Mouse (Mus musculus) midbrain, embryonic 12.5 days (tissue): ENCODE data around the gene Pkd1l2. TPM values are rescaled to one million over a fixed set of nuclear protein-coding genes. Genes with fewer than 3 reads are reported as not detected.

Experiments
- ATAC-seq: fragments of 200-750 bp; cut with Nextera tagmentation; 2 replicates; pipeline ENCODE4 v1.8.0; 2017; ENCODE audit warnings: low read depth, moderate TSS enrichment, moderate library complexity; ENCODE audit not compliant: low FRiP score
- H3K27ac ChIP-seq: fragments of 300-500 bp; sonication (generic); replicated peaks from 2 replicates; pipeline ENCODE4 v1.5.1; 2016; ENCODE audit warnings: mild to moderate bottlenecking
- H3K27me3 ChIP-seq: fragments of 300-500 bp; sonication (generic); 2 replicates; pipeline ENCODE4 v1.6.1; 2016; ENCODE audit warnings: mild to moderate bottlenecking
- H3K36me3 ChIP-seq: fragments of 300-500 bp; sonication (generic); 2 replicates; pipeline ENCODE4 v1.6.1; 2016
- H3K4me1 ChIP-seq: fragments of 300-500 bp; sonication (generic); 2 replicates; pipeline ENCODE4 v1.6.1; 2016
- H3K4me2 ChIP-seq: fragments of 300-500 bp; sonication (generic); replicated peaks from 2 replicates; pipeline ENCODE4 v1.6.1; 2016; ENCODE audit warnings: mild to moderate bottlenecking, moderate library complexity
- H3K4me3 ChIP-seq: fragments of 300-500 bp; sonication (generic); 2 replicates; pipeline ENCODE4 v1.5.1; 2016; ENCODE audit warnings: mild to moderate bottlenecking
- H3K9ac ChIP-seq: fragments of 300-500 bp; sonication (generic); replicated peaks from 2 replicates; pipeline ENCODE4 v1.6.1; 2016; ENCODE audit warnings: mild to moderate bottlenecking, moderate library complexity
- H3K9me3 ChIP-seq: fragments of 300-500 bp; sonication (generic); 2 replicates; pipeline ENCODE4 v1.6.1; 2016; ENCODE audit warnings: mild to moderate bottlenecking
- WGBS: fragments of 180-500 bp; shearing (Covaris S2); methylation state at CpG from one replicate; pipeline ENCODE4 v1.1.7; 2016; 5-methylcytosine and 5-hydroxymethylcytosine counted together
- polyA plus RNA-seq: library from polyadenylated mRNA; unstranded; fragments of >200 nt; fragmentation: Nextera tagmentation; extraction: Ambion mirVana; gene quantifications from 2 replicates; pipeline ENCODE4 v1.2.1, GENCODE M21; 2016

The Pkd1l2 gene
- polyA plus RNA-seq, 1 experiment from 2014 or later, result not detected

DNA sequence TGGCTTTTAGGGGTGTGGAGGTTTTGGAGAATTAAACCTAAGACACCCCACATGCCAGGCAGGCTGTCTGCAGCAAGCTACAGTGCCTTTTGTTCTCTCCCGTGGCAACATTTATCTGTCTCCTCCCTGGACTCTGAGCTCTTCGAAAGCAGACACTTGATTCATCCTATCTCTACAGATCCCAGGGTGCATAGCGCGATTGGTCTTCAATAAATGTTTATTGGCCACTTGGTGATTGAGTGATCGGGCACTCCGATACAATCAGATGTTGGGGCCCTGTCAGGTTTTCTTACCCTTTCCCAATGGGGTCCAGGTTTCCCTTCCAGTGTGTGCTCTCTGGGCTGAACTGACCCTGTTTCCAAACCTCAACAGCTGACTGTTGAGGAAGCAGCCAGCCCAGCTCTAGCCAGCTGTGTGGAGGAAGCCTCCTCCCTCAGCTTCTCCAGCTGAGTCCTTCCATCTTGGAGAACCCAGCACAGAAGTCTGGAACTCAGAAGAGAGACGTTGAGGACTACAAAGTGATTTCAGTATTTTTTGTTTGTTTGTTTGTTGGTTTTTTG is 3.8 kb downstream of the Pkd1l2 start:
- no peak overlapping the region for H3K9ac ChIP-seq
- H3K36me3 ChIP-seq, result no peaks in the 10 kb centered on the region
- no peak overlapping the region for H3K4me2 ChIP-seq
- no peaks in the 10 kb centered on the region for H3K27me3 ChIP-seq
- 82% methylated on average over 7 of the region's 7 CpGs for WGBS
- ATAC-seq, result no peak
- H3K27ac ChIP-seq, result no peak overlapping the region
- no peak overlapping the region for H3K4me3 ChIP-seq
- H3K9me3 ChIP-seq, result no peaks in the 10 kb centered on the region
- no peaks in the 10 kb centered on the region for H3K4me1 ChIP-seq

DNA sequence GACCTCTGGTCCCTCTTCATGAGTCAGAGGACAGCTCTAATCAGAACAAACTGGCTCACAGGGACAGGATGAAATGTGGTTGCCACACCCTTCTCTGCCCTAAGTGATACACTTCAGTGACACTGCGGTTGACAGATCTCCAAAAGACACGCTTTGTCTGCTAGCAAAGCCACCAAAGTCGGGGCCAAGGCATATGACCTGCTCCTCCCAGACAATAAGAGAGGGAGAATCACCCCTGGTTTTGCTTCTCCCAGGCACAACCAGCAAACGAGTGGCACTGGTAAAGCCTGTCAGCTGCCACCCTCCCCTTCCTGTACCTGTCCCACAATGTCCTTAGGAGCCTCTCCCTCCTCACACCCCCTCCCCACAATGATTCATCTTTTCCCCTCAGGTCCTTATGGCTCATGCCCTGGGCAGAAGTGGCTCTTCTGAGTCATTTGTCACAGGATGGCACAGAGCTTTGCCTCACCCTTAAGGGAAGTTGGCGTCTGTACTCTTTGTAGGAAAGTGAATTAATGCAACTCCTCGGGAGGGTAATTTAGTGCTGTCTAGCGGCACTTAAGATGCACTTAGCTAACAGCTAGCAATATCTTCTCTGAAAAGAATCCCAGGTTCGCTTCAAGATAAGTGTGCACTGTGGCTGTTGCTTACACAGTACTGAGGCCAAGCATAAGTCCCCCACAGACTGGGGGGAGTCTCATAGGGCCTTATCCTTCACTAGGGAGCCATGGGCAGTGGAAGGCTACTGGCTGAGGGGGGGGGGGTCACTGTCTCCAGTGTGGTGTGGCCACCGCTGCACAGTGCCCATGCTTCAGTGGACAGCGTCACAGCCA is 7.7 kb downstream of the Pkd1l2 start:
- 80% methylated on average over 10 of the region's 10 CpGs for WGBS
- no peak overlapping the region for H3K4me3 ChIP-seq
- no peaks in the 10 kb centered on the region for H3K27me3 ChIP-seq
- no peaks in the 10 kb centered on the region for H3K4me1 ChIP-seq
- no peak for ATAC-seq
- no peak overlapping the region for H3K27ac ChIP-seq
- H3K9me3 ChIP-seq, result no peaks in the 10 kb centered on the region
- no peak overlapping the region for H3K9ac ChIP-seq
- no peaks in the 10 kb centered on the region for H3K36me3 ChIP-seq
- no peak overlapping the region for H3K4me2 ChIP-seq

DNA sequence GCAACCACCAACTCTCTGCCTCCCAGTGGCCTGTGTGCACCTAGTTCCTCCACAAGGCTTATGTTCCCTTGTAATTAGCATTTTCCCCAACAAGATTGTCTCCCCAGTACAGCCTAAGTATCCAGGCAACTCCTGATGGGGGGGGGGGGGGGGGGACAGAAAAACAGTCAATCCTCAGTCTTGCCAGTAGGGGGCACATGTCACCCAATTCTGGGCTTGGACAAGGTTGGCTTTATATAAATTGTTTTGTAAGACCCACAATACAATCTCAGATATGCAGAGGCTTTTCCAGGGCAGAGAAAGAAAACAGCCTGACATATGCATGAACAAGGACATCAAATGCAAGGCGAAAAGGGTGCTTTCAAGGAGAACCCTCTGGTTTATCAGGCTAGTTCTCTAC is 12.5 kb downstream of the Pkd1l2 start:
- WGBS, result 94% methylated on average over 1 of the region's 1 CpGs
- Histone ChIP-seq H3K9me3 (no peaks in the 10 kb centered on the region), H3K36me3 (no peaks in the 10 kb centered on the region), H3K4me2 (no peak overlapping the region), H3K4me3 (no peak overlapping the region), H3K27ac (no peak overlapping the region), H3K4me1 (no peaks in the 10 kb centered on the region), H3K27me3 (no peaks in the 10 kb centered on the region), H3K9ac (no peak overlapping the region)
- ATAC-seq, result no peak

DNA sequence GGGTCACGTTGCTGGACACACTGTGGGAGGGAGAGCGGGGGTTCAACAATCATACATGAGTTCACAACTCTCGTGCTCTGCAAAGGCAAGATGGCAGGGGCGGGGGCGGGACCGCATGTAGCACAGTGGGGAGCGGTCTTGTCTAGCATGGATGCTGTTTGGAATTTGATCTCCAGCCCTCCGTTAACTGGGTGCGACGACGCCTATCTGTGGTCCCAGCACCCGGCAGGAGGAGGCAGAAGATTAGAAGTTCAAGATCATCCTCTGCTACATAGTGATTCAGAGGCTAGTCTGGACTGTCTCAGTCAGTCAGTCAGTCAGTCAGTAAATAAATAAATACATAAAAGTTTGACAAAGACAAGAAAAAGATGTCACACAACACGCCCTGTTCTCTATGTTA is 14.0 kb downstream of the Pkd1l2 start:
- H3K4me2 ChIP-seq, result no peak overlapping the region
- WGBS, result 84% methylated on average over 13 of the region's 13 CpGs

DNA sequence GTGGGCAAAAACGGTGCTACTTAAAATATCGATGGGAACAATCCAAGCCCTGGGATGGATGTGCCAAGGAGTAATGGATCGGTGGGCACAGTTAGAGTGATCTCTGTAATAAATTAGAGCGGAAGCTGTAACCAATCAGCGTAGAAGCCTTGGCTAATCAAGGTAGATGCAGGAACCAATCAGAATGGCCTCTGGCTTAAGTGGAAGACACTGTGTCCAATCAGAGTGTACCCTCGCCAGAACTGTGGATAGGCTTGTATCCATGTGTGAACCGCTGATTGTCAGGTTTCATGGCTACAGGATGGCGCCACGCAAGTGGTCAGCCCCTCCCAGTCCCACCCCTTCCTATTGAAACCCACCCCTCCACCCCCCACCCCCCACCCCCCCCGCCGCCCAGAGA is 14.9 kb downstream of the Pkd1l2 start:
- Histone ChIP-seq H3K9me3 (0 out of 2 replicates have a peak, but pooled peaks cover 4% of the 10 kb centered on the region), H3K36me3 (no peaks in the 10 kb centered on the region), H3K4me3 (no peak overlapping the region), H3K4me1 (no peaks in the 10 kb centered on the region), H3K9ac (no peak overlapping the region), H3K4me2 (no peak overlapping the region), H3K27me3 (no peaks in the 10 kb centered on the region), H3K27ac (no peak overlapping the region)
- WGBS, result 90% methylated on average over 11 of the region's 11 CpGs
- ATAC-seq, result no peak

More for the DNA sequence above, 14.0 kb downstream of the Pkd1l2 start:
- H3K27ac ChIP-seq, result no peak overlapping the region
- H3K36me3 ChIP-seq, result no peaks in the 10 kb centered on the region
- H3K9me3 ChIP-seq, result no peaks in the 10 kb centered on the region
- H3K4me1 ChIP-seq, result no peaks in the 10 kb centered on the region
- ATAC-seq, result no peak
- H3K27me3 ChIP-seq, result no peaks in the 10 kb centered on the region
- H3K9ac ChIP-seq, result no peak overlapping the region
- no peak overlapping the region for H3K4me3 ChIP-seq

DNA sequence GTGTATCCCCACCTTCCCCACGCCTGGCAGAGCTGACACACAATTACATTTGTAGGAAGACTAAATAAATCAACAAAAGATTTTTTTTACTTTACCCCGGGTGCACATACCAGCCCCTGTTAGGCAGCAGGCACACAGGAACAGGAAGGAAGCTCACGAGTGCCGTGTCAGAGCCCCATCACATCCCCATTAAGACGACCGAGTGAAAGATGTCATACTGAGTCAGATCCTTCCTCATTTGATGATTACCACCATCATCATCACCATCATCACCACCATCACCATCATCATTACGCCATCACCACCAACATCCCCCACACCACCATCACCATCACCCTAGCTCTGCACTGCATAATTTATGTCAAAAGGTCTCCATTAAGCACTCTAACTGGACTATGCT is 15.3 kb downstream of the Pkd1l2 start:
- WGBS, result 89% methylated on average over 7 of the region's 7 CpGs
- Histone ChIP-seq H3K4me1 (no peaks in the 10 kb centered on the region), H3K4me3 (no peak overlapping the region), H3K27ac (no peak overlapping the region), H3K9ac (no peak overlapping the region), H3K36me3 (no peaks in the 10 kb centered on the region), H3K9me3 (0 out of 2 replicates have a peak, but pooled peaks cover 4% of the 10 kb centered on the region), H3K27me3 (no peaks in the 10 kb centered on the region), H3K4me2 (no peak overlapping the region)
- no peak for ATAC-seq

DNA sequence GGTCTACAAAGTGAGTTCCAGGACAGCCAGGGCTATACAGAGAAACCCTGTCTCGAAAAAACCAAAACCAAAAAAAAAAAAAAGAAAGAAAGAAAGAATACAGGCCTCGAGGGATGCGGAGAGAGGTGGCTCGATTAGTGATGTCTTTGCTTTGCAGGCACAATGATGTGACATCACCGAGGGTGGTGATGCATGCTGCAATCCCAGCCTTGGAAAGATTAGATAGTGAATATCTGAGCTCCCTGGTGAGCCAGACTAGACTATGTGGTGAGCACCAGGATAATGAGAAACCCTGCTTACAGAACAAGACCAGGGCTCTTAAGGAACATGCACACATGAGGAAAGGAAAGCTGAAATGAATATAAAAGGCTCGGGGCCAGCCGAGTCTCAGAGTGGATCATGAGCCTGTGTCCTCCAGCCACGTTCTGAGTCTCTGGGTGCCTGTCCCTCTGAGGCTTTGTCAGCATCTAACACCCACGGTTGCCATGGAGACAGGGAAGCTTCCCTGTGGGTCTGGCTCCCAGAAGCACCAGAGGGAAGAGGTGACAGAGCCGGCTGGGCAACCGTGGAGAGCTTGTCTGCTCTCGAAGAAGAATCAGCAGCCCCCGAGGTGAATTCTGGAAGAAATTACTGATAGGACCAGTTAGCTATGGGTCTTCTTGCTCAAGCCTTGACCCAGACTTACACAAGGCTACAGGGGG is 20.9 kb downstream of the Pkd1l2 start:
- ATAC-seq, result no peak
- Histone ChIP-seq H3K36me3 (no peaks in the 10 kb centered on the region), H3K27ac (no peak overlapping the region), H3K4me1 (peaks cover 3% of the 10 kb centered on the region; the same call in 1 of the 2 replicates), H3K4me2 (no peak overlapping the region), H3K4me3 (no peak overlapping the region), H3K27me3 (no peaks in the 10 kb centered on the region), H3K9me3 (0 out of 2 replicates have a peak, but pooled peaks cover 4% of the 10 kb centered on the region), H3K9ac (no peak overlapping the region)
- 60% methylated on average over 13 of the region's 13 CpGs for WGBS

DNA sequence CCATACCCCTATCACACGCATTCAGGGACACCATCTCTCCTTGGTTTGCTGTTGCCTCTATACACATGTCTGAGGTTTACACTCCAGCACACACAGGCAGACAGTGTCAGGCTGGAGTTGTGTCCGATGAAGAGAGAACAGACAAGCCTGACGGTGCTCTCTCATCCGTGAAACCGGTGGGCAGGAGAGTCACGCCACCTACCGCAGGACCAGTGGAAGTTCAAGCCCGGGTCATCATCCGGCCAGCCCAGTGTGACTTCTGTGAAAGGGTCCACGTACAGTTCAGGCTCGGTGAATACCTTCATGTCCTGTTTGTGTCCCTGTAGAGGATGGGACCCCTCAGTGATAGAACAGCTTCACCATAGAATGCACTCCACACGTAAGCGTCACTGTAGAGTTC is 21.9 kb downstream of the Pkd1l2 start:
- ATAC-seq, result no peak
- WGBS, result 74% methylated on average over 13 of the region's 13 CpGs
- Histone ChIP-seq H3K27ac (no peak overlapping the region), H3K4me2 (no peak overlapping the region), H3K9me3 (0 out of 2 replicates have a peak, but pooled peaks cover 4% of the 10 kb centered on the region), H3K4me1 (peaks cover 3% of the 10 kb centered on the region; the same call in 1 of the 2 replicates), H3K4me3 (no peak overlapping the region), H3K9ac (no peak overlapping the region), H3K27me3 (no peaks in the 10 kb centered on the region), H3K36me3 (no peaks in the 10 kb centered on the region)

DNA sequence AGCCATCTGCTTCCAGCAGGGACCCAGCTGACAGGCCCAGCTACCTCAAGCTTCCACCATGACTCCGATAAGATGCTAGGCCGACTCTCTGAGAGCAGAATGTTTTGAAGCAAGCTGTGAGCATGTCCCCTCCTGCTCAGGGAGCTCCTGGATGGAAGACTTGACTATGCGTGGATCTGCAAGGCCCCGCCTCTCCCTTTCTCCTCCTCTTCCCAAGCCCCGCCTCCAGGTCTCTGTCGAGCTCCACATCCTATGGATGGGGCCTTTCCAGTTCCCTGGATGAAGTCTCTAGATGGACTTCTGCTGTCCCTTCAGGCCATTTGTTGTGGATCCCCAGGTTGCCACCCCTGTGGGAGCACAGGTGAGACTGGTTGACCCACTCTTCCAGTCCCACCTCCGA is 23.2 kb downstream of the Pkd1l2 start:
- Histone ChIP-seq H3K27me3 (no peaks in the 10 kb centered on the region), H3K9ac (no peak overlapping the region), H3K4me2 (no peak overlapping the region), H3K4me3 (no peak overlapping the region), H3K27ac (no peak overlapping the region), H3K36me3 (no peaks in the 10 kb centered on the region), H3K4me1 (peaks cover 3% of the 10 kb centered on the region; the same call in 1 of the 2 replicates), H3K9me3 (0 out of 2 replicates have a peak, but pooled peaks cover 4% of the 10 kb centered on the region)
- WGBS, result 70% methylated on average over 7 of the region's 7 CpGs
- ATAC-seq, result no peak

DNA sequence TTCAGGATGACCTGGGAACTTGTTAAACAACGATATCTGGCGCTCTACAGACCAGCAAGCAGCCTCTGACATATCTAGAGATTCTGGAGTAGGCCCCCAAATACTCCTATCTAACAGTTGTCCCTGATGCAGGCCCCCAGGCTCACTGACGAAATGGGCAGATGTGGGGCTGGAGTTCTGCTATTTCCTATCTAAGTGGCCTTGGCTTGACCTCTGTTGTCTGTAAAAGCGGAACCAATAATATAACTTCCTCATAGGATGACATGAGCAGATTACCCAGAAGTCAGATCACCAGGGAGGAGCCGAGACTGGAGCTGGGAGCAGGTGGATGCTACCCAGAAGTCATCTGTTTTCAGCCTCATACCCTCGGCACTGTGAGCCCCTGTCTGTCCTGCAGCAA is 27.2 kb downstream of the Pkd1l2 start:
- Histone ChIP-seq H3K27me3 (no peaks in the 10 kb centered on the region), H3K9ac (no peak overlapping the region), H3K4me2 (no peak overlapping the region), H3K9me3 (no peaks in the 10 kb centered on the region), H3K27ac (no peak overlapping the region), H3K36me3 (no peaks in the 10 kb centered on the region), H3K4me1 (no peaks in the 10 kb centered on the region), H3K4me3 (no peak overlapping the region)
- no peak for ATAC-seq
- WGBS, result 81% methylated on average over 6 of the region's 6 CpGs

DNA sequence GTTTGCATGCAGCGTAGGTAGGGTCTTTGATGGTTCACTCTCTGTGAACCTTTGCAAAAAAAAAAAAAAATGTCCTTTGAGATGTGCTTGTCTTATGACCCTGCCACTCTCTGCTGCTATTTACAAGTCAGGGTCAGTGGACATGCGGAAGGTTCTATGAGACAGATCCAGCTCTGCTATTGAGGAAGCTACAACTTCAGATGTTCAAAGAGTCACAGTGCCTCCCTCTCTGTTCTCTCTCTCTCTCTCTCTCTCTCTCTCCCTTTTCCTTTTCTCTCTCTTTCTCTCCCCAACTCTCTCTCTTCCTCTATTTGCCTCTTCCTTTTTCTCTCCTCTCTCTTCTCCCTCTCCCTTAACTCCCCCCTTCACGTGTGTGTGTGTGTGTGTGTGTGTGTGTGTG is 28.1 kb downstream of the Pkd1l2 start:
- no peak overlapping the region for H3K4me2 ChIP-seq
- no peaks in the 10 kb centered on the region for H3K9me3 ChIP-seq
- no peaks in the 10 kb centered on the region for H3K36me3 ChIP-seq
- H3K27me3 ChIP-seq, result no peaks in the 10 kb centered on the region
- H3K27ac ChIP-seq, result no peak overlapping the region
- ATAC-seq, result no peak
- WGBS, result 77% methylated on average over 3 of the region's 3 CpGs
- H3K4me1 ChIP-seq, result no peaks in the 10 kb centered on the region
- H3K4me3 ChIP-seq, result no peak overlapping the region
- no peak overlapping the region for H3K9ac ChIP-seq
